Mouse (Mus musculus): ENCODE results near the gene Olfr1410.

Olfr1410 gene

GRCm38 (mm10) chr1:92605482-92605881 is at the start of gene Olfr1410:
Olfr1410 (plus strand) TSS chr1:92605782.
- DNase-seq (ENCODE audit: low spot score) = no peak

GRCm38 (mm10) chr1:92571022-92571421 is 34.6 kb upstream of the Olfr1410 start, which contains the start of gene Olfr1413:
Olfr1413 (plus strand) TSS chr1:92571322.
- DNase-seq (ENCODE audit: low spot score) = no peak

DNA sequence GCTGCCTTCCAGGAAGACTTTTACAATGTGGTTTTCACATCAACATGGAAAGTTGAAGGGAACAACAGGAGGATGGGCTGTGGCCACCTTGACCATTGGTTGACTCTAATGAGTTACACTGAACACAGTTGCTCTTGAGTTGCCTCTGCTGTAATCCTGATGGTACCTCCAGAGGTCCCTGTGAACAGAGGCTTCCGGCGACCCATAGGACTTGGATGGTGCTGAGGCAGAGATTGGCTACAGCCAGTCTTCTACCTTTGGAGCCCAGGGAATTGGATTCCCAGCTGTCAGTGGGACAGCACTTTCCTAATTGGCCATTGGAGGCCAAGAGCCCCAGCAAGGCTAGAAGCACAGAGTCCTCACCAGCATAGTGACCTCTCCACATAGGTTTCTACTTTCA is 20.1 kb upstream of the Olfr1410 start, which contains the start of gene Olfr1412:
Gene Olfr1412 (plus strand): TSS at position 301 of the 400 bp plus-strand sequence.
- DNase-seq (ENCODE audit: low spot score) = no peak

- no peak for DNase-seq (ENCODE audit: low spot score)
Observed at GRCm38 (mm10) chr1:92594111-92594510, 11.5 kb upstream of the Olfr1410 start, which contains the start of gene Olfr1411. Olfr1411 (plus strand) TSS chr1:92594411.

- DNase-seq (ENCODE audit: low spot score) = no peak
Observed at GRCm38 (mm10) chr1:92596019-92596418, 9.6 kb upstream of the Olfr1410 start.

- no peak for DNase-seq (ENCODE audit: low spot score)
Observed at GRCm38 (mm10) chr1:92607711-92608110, 2.1 kb downstream of the Olfr1410 start.

- no peak for DNase-seq (ENCODE audit: low spot score)
Observed at GRCm38 (mm10) chr1:92611008-92611407, 5.4 kb downstream of the Olfr1410 start.

DNA sequence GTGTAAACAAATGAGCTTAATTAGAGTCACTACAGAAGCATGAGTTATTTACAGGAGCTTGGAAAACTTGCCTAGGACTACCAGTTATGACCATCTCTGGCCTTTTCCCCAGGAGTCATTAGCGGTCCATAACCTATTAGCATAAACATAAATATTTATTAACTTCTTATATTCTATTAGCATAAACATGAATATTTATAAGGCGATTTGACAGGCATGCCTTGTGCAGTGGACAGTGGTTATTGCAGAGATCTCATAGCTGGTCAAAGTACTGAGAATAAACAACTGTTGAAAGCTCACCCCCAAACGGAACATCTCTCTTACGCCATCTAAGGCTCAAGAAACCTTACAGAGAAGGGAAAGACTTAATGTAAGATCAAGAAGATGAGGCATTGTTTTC is 7.6 kb downstream of the Olfr1410 start:
- DNase-seq (ENCODE audit: low spot score) = no peak

GRCm38 (mm10) chr1:92614516-92614915 is 8.9 kb downstream of the Olfr1410 start:
- no peak for DNase-seq (ENCODE audit: low spot score)

DNA sequence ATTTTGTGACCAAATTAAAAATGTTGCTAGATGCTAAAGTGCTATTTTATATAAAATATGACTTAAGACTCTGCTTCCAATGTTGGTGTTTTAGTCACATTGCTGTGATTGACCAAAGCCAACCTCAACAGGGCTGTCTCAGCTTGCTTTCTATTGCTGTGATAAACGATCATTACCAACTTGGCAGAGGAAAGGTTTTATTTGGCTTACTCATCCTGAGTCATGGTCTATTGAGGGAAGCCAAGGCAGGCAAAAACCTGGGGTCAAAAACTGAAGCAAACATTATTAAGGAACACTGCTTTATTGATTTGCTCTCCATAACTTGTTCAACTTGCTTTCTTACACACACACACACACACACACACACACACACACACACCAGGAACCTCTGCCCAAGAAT is 10.5 kb downstream of the Olfr1410 start:
- no peak for DNase-seq (ENCODE audit: low spot score)

DNA sequence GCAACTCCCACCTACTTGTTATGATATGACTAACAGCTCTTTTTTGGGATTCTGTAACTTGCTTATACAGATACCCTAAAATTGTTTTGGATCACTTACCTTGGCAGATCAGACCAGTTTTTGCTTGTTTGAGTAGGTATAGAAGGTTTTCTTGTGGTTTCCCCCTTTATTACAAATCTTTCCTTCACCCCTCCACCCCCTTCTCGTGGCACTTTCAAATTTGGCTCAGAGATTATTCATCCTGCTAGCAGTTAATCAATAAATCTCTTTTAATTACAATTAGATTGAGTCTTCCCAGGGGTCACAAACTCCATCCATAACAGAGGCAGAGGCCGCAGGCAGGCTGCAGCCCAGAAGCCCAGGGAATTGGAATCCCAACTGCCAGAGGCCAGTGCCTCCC is 11.9 kb downstream of the Olfr1410 start, which contains the start of gene Olfr12:
Gene Olfr12 (plus strand): TSS at position 301 of the 400 bp plus-strand sequence.
- no peak for DNase-seq (ENCODE audit: low spot score)

- DNase-seq (ENCODE audit: low spot score) = no peak
Observed at GRCm38 (mm10) chr1:92618360-92618759, 12.8 kb downstream of the Olfr1410 start.

DNA sequence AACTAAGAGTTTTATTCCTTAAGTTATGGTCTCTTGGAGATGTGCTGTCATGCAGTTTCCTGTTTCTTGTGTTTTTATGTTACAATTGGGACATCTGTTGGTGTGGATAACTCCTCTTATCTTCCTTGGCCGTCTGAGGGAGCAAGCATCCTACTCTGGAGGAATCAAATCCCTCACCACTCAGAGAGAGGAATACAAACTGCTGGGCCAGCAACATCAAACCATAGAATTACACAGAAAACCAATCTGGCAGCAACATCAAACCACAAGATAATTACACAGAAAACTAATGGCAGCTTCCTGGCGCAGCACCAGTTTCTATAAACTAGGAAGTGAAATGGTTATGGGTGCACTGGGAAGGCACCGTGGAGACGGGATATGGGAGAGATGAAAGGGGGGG is 22.6 kb downstream of the Olfr1410 start:
- DNase-seq (ENCODE audit: low spot score) = no peak

DNA sequence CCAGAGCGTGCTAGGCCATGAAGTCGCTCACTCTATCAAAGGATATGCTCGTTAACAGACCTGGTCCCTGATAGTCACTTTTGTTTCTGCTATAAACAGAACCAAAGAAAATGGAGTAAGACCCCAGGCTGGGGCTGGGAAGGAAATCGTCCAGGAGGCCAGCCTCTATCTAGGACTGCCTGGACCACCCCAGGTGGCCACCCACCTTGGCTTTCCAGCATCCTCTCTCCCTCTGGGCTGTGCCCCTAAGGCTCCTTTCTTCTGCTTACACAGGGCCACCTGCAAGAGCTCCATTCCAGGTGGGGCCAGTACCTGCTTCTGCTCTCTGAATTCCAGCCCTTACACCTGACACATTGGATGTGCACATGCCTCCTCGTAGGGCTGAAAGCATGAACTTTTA is 26.6 kb downstream of the Olfr1410 start:
- no peak for DNase-seq (ENCODE audit: low spot score)

- DNase-seq (ENCODE audit: low spot score) = no peak
Observed at GRCm38 (mm10) chr1:92632948-92633347, 27.4 kb downstream of the Olfr1410 start.

DNA sequence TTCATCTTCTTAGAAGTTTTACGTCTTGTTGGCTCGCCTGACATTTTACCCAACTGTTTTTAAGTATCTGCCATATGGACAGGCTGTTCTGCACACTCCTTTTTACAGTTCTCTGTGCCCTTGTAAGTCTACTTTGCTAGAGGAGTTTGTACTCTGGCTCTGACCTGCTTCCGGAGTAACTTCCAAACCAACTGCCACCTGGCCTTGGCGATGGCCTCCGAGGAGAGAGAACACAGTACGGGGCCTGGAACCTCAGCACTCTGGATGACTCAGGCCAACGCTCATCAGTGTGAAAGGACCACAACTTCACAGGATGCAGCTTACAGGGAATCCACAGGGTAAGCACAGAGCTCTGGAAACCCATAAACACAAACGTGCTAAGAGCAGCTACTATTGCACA is 28.1 kb downstream of the Olfr1410 start:
- DNase-seq (ENCODE audit: low spot score) = no peak

- DNase-seq (ENCODE audit: low spot score) = no peak
Observed at GRCm38 (mm10) chr1:92634569-92634968, 29.0 kb downstream of the Olfr1410 start.

- no peak for DNase-seq (ENCODE audit: low spot score)
Observed at GRCm38 (mm10) chr1:92634976-92635599, 29.5 kb downstream of the Olfr1410 start.

DNA sequence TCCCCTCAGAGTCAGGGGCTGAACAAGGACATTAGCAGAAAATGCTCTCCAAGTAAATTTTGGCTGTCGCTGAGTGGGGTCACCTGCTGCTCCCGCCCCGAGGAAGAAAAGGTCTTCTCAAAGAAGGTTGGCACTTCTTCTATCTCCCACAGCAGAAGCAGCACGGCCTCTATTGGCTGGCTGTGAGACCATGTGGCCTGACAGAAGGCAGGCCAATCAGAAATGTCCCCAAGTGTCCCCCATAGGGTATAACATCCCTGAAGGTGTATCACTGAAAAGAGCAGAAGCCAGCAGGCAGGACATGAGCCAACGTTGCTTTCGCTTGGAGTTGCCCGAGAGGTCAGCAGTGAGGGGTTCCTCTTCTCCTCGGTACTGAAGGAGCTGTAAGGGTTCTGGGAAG is 30.4 kb downstream of the Olfr1410 start:
- DNase-seq (ENCODE audit: low spot score) = no peak

GRCm38 (mm10) chr1:92636676-92637075 is 31.1 kb downstream of the Olfr1410 start:
- DNase-seq (ENCODE audit: low spot score) = no peak

GRCm38 (mm10) chr1:92637501-92638172 is 32.1 kb downstream of the Olfr1410 start:
- DNase-seq (ENCODE audit: low spot score) = no peak

DNA sequence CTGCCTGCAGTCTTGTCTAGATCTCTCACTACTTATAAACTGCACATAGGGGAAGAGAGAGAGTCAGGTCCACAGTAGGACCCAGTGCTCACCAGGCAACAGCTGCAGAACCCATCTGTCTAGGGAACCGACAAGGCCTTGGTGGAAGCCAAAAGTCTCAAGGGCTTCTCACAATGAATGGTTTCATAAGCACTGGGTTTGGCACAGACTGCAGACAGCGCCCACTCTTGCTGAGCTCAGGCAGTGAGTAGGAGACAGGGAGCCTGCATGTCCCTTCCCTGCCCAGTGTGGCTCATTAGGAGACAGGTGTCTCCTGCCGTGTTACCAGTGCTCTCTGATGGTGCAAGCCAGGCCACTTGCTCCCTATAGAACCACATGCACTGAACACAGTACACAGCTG is 32.6 kb downstream of the Olfr1410 start:
- no peak for DNase-seq (ENCODE audit: low spot score)

DNA sequence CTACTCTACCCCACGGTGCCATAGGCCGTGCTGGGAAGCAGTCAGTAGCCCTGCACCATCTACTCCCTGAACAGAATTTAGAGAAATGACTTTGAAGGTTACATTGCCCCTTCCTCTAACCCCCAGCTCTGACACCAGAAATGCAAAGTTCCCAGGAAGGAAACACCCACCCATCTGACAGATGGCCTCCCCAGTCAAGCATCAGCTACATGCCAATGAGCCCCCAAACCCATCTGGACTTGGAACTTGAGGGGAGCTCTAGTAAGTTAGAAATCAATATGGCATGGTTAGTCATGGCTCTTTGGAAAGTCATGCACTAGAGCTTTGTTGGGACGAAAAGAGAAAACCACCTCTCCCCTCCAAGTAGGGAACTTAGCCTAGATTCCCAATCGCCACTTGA is 33.2 kb downstream of the Olfr1410 start:
- no peak for DNase-seq (ENCODE audit: low spot score)

- no peak for DNase-seq (ENCODE audit: low spot score)
Observed at GRCm38 (mm10) chr1:92640393-92640792, 34.8 kb downstream of the Olfr1410 start.
